Mouse (Mus musculus) thymus, adult 2 months (tissue): Measurements from ENCODE around the gene Cep350. TPM values are rescaled to one million over a fixed set of nuclear protein-coding genes. Genes with fewer than 3 reads are reported as not detected.
A peak's percentile ranks its signal among the peaks of the same experiment; 100 is the strongest.

ENCODE experiments used
- DNase-seq: peaks from one replicate; pipeline ENCODE4 v3.0.0; 2021
- H3K27ac ChIP-seq: fragments of 200-500 bp; 2 replicates; pipeline ENCODE4 v1.5.1; 2012; ENCODE audit warnings: low read length, control low read depth; ENCODE audit not compliant: control insufficient read depth, insufficient read depth
- H3K27me3 ChIP-seq: fragments of 200-500 bp; 2 replicates; pipeline ENCODE4 v1.6.1; 2012; ENCODE audit warnings: mild to moderate bottlenecking, low read length, moderate library complexity, mixed read lengths; ENCODE audit not compliant: control insufficient read depth, insufficient read depth
- H3K36me3 ChIP-seq: fragments of 200-500 bp; 2 replicates; pipeline ENCODE4 v1.6.1; 2012; ENCODE audit warnings: mild to moderate bottlenecking, low read length, moderate library complexity; ENCODE audit not compliant: control insufficient read depth, insufficient read depth
- H3K4me1 ChIP-seq: fragments of 200-500 bp; replicated peaks from 2 replicates; pipeline ENCODE4 v1.6.1; 2012; ENCODE audit warnings: low read length; ENCODE audit not compliant: control insufficient read depth, insufficient read depth
- H3K4me3 ChIP-seq: fragments of 200-500 bp; 2 replicates; pipeline ENCODE4 v1.5.1; 2012; ENCODE audit warnings: mild to moderate bottlenecking, low read length, control low read depth, moderate library complexity; ENCODE audit not compliant: control insufficient read depth, insufficient read depth
- CTCF ChIP-seq: fragments of 200-500 bp; IDR thresholded peaks from 2 replicates; pipeline ENCODE4 v1.5.1; 2012; ENCODE audit warnings: mild to moderate bottlenecking, control low read depth, low read length, moderate library complexity, borderline replicate concordance; ENCODE audit not compliant: control insufficient read depth, poor library complexity, insufficient read depth; ENCODE audit errors: extremely low read depth
- POLR2A ChIP-seq: fragments of 200-500 bp; IDR thresholded peaks from 2 replicates; pipeline ENCODE4 v1.6.1; 2012; ENCODE audit warnings: mild to moderate bottlenecking, low read length, control low read depth, moderate library complexity; ENCODE audit not compliant: control insufficient read depth, poor library complexity, insufficient read depth; ENCODE audit errors: extremely low read depth
- WGBS: fragments of 180-500 bp; shearing (Covaris S2); methylation state at CpG from one replicate; pipeline ENCODE4 v1.1.7; 2018; 5-methylcytosine and 5-hydroxymethylcytosine counted together
- polyA plus RNA-seq: library from polyadenylated mRNA; depleted of rRNA; stranded (reverse); fragments of >200 nt; gene quantifications from 2 replicates; pipeline ENCODE4 v1.2.3, GENCODE M21; 2012

Cep350 gene
- polyA plus RNA-seq, 1 experiment, result 12.7 TPM

DNA sequence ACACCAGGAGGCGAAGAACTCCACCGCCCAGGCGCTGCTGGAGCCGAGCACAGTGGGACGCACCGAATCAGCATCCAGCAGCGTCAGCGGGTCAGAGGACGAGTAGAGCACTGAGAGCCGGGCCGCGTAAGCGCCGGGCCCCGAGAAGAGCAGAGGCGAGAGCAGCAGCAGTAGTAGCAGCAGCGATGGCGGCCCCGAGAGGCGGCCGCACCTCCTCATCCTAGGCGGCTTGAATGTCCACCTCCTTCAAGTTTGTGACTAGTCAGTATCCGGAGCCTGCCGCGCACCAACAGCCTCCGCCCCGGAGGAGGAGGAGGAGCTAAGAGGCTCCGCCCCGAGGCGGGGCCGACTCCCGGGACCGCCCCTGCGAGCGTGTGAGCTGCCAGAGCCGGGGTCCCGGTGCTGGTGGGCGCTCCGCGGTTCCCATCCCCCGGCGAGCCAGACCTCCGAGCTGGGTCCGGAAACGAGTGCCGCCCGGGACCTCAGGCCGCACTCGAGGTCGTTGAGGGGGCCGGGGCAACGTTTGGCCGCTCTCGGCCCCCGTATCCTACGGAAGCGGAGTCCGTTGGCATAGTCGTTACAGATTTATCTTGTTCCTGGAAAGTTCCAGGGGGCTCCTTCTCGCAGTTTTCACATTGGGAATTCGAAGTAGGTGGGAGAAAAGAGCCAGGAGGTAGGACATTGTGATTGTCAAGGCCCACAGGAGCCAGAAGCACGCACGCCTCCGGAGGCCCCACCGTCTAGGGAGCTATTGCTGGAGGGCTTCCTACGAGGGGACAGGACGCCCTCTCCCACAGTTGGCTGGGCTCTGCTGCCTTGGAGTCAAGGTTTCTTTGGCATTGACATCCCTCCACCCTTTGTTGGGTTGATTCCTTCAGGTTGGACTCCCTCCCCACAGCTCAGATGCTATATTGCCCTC lies 160.2 kb downstream of the Cep350 start, which contains the start of gene Qsox1:
Qsox1 (minus strand) TSS at position 309 of the 919 bp plus-strand sequence.
- no peak within 1 kb of the TSS for H3K27ac ChIP-seq
- peaks cover 13% of the 10 kb centered on the region for H3K4me1 ChIP-seq
- peak within 1 kb of the TSS; percentile 66 for H3K4me3 ChIP-seq
- TF ChIP-seq POLR2A, result peak; percentile 63; the same call in 1 of the 2 replicates
- 0 out of 2 replicates have a peak, but pooled peaks have one; percentile 32 for TF ChIP-seq CTCF
- no peaks in the 10 kb centered on the region for H3K36me3 ChIP-seq
- WGBS, result 2% methylated on average over 67 of the region's 67 CpGs
- no peaks in the 10 kb centered on the region for H3K27me3 ChIP-seq
- DNase-seq, result peak; percentile 85

DNA sequence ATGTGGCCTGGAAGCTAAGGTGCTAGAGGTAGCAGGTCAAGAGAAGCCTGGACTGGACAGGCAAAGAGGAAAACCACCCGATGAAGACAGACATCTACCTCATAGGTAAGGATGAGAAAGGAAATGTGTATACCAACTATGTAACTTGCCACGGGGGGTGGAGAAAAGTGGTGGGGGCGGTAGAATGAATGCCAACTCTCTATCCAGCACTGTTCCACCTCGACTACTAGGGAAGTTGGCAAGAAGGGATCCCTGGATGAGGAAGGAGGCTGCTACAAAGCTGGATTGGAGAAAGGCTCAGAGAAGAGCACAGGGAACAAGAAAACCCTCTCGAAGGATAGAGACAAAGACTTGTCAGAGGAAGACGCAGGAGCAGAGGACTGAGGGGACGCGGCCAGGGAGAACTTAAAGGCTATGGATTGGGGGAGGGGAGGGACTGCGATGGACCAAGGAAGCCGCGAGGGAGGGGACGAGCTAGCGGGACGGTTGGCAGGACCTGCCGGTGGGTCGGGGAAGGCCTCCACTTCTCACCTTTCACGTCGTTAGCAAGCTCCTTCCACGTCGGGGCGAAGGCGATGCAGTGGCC lies 161.0 kb downstream of the Cep350 start:
- Histone ChIP-seq H3K4me3 (peak overlapping the region; percentile 66), H3K4me1 (peaks cover 13% of the 10 kb centered on the region), H3K27ac (no peak overlapping the region), H3K27me3 (no peaks in the 10 kb centered on the region), H3K36me3 (no peaks in the 10 kb centered on the region)
- WGBS, result 2% methylated on average over 22 of the region's 22 CpGs
- TF ChIP-seq CTCF (no peak), POLR2A (no peak)
- peak; percentile 7 for DNase-seq

DNA sequence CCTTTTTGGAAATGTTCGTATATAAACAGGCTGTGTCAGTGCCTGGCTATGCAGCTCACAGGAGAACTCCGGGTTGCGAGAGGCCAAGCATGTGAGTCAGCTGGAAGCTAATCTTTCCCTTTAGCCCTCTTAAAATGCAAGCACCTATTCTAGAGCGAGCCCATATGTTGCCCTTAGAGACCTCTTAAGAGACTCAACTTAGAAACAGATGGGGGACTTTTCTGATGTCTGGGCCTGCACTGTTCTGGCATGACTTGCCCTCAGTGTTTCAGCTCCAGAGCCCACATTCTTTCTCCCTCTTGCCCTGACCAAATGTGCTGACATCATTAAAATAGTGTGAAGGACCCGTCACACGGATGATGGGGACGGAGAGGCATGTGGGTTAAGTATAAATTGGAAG lies 162.4 kb downstream of the Cep350 start:
- DNase-seq, result no peak
- H3K36me3 ChIP-seq, result no peaks in the 10 kb centered on the region
- H3K4me1 ChIP-seq, result peaks cover 13% of the 10 kb centered on the region
- no peak overlapping the region for H3K27ac ChIP-seq
- H3K4me3 ChIP-seq, result no peak overlapping the region
- 85% methylated on average over 7 of the region's 7 CpGs for WGBS
- no peaks in the 10 kb centered on the region for H3K27me3 ChIP-seq
- TF ChIP-seq CTCF, result no peak
- no peak for TF ChIP-seq POLR2A

DNA sequence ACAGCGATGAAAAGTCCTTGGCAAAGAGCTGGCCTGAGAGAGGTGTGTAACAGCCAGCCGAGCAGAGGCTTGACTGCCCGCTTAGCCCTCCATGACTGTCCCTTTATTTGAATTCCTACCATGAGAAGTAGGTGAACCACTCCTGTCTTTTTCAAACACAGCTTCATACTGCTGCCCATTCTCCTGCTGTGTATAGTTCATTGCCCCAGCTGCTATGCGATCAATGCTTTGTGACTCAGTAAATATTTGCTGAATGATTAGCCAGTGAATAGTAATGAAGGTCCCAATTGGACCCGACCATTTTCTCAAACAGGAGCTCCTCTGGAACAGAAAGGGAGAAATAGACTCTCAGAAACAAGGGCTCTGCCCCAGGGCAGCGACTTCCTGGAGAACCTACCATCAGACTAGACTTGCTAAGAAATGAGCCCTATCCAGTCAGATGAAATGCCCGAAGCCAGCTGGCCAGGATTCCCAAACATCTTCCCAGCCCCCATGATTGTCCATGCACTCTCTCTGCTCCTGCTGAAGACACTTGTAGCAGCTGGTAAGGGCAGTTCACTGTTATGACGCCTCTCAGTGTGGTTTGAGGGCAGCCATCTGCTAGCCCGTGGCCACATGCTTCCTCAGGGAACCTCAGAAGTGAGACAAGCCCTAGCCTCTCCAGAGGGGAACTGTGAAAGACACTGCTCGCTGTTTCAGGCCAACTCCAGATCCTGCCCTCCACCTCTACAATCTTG lies 163.2 kb downstream of the Cep350 start:
- 55% methylated on average over 10 of the region's 10 CpGs for WGBS
- no peak overlapping the region for H3K27ac ChIP-seq
- no peaks in the 10 kb centered on the region for H3K27me3 ChIP-seq
- no peak for TF ChIP-seq CTCF
- TF ChIP-seq POLR2A, result no peak
- peaks cover 13% of the 10 kb centered on the region for H3K4me1 ChIP-seq
- no peak overlapping the region for H3K4me3 ChIP-seq
- no peak for DNase-seq
- H3K36me3 ChIP-seq, result no peaks in the 10 kb centered on the region

GRCm38 (mm10) chr1:155808261-155808660 lies 164.8 kb downstream of the Cep350 start:
- H3K4me3 ChIP-seq, result no peak overlapping the region
- H3K27me3 ChIP-seq, result no peaks in the 10 kb centered on the region
- H3K36me3 ChIP-seq, result no peaks in the 10 kb centered on the region
- H3K27ac ChIP-seq, result no peak overlapping the region
- no peak for DNase-seq
- H3K4me1 ChIP-seq, result peaks cover 13% of the 10 kb centered on the region
- no peak for TF ChIP-seq CTCF
- no peak for TF ChIP-seq POLR2A
- 98% methylated on average over 4 of the region's 4 CpGs for WGBS

DNA sequence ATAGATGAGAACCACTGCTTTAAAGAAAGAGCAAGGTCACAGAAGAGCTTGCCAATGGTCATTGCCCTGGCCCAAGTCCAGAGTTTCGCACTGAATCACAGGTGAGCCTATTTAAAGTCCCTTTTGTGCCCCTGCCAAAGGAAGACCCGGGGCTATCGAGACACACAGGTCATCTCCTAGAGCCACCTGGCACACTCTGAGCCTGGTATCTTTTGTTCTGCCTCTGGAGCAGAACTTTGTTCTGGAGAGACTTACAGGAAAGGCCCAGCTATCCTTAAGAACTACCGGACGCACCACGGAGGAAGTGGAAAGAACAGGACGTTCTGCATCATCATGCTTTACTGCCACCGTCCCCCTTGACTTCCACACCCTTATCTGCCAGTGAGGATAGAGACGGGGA lies 167.4 kb downstream of the Cep350 start:
- no peak overlapping the region for H3K27ac ChIP-seq
- no peaks in the 10 kb centered on the region for H3K27me3 ChIP-seq
- 93% methylated on average over 9 of the region's 9 CpGs for WGBS
- no peak for DNase-seq
- TF ChIP-seq POLR2A (no peak), CTCF (no peak)
- peaks cover 5% of the 10 kb centered on the region; the same call in 1 of the 2 replicates for H3K4me1 ChIP-seq
- no peak overlapping the region for H3K4me3 ChIP-seq
- 0 out of 2 replicates have a peak, but pooled peaks cover 3% of the 10 kb centered on the region for H3K36me3 ChIP-seq
